Mouse (Mus musculus): ENCODE measurements around the gene Srrm4.
"Not testable (repeated sequence)": the region's sequence is repeated elsewhere in the genome, so short reads cannot be mapped to it uniquely, and the experiment has no call there.

The Srrm4 gene

GRCm38 (mm10) chr5:116442697-116443458 lies 148.7 kb downstream of the Srrm4 start:
- no peak for DNase-seq (ENCODE audit: low spot score)

- no peak for DNase-seq (ENCODE audit: low spot score)
Observed at GRCm38 (mm10) chr5:116440251-116440650, 151.4 kb downstream of the Srrm4 start.

GRCm38 (mm10) chr5:116438328-116438727 lies 153.3 kb downstream of the Srrm4 start:
- DNase-seq (ENCODE audit: low spot score), result no peak

- DNase-seq (ENCODE audit: low spot score), result no peak
Observed at GRCm38 (mm10) chr5:116436117-116436516, 155.5 kb downstream of the Srrm4 start.

- DNase-seq (ENCODE audit: low spot score), result peak; percentile 90
Observed at GRCm38 (mm10) chr5:116434976-116435850, 156.4 kb downstream of the Srrm4 start.

GRCm38 (mm10) chr5:116432871-116433270 lies 158.7 kb downstream of the Srrm4 start:
- no peak for DNase-seq (ENCODE audit: low spot score)

DNA sequence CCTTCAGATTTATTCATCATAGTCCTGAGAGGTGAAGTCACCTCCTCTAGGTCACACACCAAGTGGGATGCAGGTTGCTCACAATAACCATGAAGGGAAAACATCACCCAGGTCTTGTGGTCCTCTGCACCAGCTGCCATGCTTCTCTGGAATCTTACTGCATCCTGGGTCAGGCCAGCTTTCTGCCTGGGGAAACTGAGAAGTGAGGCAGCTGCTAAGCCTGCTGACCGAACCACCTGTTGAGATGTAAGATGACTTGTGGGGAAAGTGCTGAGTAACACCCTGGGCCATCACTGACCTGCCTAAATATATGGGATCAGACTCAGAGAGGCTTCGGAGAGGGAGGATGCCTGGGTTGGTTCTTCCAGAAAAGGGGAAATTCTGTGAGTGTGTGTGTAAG lies 164.9 kb downstream of the Srrm4 start:
- no peak for DNase-seq (ENCODE audit: low spot score)

DNA sequence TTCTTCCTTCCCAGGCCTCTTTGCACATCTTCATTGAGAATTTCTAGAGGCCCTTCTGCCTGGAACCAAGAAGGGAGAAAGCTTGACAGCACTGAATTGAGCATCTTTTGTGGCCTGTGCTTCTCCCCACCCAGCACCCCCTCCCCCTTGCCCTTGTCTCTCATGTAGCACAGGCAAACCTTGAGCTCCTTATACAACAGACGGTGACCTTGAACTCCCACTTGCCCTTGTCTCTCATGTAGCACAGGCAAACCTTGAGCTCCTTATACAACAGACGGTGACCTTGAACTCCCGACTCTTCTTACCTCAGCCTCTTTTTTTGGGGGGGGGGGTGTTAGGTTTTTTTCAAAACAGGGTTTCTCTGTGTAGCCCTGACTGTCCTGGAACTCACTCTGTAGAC lies 165.9 kb downstream of the Srrm4 start:
- DNase-seq (ENCODE audit: low spot score), result not testable (repeated sequence)

GRCm38 (mm10) chr5:116425273-116425672 lies 166.3 kb downstream of the Srrm4 start:
- peak; percentile 91 for DNase-seq (ENCODE audit: low spot score)

GRCm38 (mm10) chr5:116423746-116424145 lies 167.9 kb downstream of the Srrm4 start:
- no peak for DNase-seq (ENCODE audit: low spot score)

- peak; percentile 92 for DNase-seq (ENCODE audit: low spot score)
Observed at GRCm38 (mm10) chr5:116422699-116423201, 168.9 kb downstream of the Srrm4 start, which contains the start of gene Hspb8. TSS of gene Hspb8 (minus strand) at chr5:116422864.

GRCm38 (mm10) chr5:116421791-116422481 lies 169.7 kb downstream of the Srrm4 start:
- DNase-seq (ENCODE audit: low spot score), result peak; percentile 68

DNA sequence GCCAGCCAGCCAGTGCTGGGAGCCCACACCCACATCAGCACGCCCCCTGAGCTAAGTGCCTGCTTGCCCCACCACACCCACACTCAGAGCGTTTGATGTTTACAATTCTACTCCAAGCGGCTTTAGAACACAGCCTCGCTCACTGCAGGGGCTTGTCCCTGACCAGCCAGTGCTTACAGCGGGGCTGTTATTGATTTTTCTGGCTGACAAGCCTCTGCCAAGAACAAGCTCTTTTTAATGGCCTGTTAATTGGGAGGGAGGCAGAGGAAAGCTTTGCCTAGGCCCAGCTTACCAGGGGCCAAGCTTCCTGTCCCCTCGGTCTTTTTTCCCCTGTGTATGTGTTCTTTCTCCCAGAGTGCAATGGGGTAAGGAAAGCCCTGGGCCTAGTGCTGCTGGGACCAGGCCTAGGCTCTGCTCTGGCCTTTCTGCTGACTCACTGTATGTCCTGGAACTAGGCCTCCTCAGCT lies 170.8 kb downstream of the Srrm4 start:
- peak; percentile 93 for DNase-seq (ENCODE audit: low spot score)

- peak; percentile 51 for DNase-seq (ENCODE audit: low spot score)
Observed at GRCm38 (mm10) chr5:116420213-116420612, 171.4 kb downstream of the Srrm4 start.

DNA sequence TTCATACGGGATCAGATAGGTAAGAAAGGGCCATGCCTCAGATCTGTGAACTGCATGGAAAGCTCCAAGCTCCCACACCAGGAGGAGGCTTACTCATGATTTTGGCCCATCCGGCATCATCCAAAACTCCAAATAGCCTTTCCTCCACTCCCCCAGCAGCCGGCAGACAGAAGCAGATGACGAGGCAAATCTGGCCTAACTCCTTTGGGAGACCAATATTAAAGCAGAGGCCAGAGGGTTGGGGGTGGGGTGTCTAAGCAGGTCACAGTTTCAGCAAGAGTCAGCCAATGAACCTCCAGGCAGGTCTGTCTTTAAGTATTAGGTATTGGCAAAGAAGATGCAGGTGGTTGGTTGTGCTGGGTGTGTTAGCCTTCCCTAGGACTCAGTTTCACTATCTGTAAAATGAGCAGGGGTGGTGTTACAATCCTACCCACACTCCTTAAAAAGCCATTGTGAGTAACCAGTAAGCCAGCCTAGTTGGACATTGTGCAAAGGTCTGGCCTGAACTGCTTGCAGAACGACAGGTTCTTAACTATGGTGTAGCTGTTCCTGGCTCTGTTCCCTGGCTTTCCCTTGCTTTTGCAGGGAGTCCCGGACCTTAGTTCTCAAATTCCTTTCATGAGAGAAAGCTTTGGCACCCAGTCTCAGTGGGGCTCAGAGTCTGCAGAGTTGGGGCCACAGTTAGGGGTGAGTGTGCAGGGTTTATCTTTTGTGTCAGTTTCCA lies 172.1 kb downstream of the Srrm4 start:
- peak; percentile 75 for DNase-seq (ENCODE audit: low spot score)

GRCm38 (mm10) chr5:116416208-116416607 lies 175.4 kb downstream of the Srrm4 start:
- no peak for DNase-seq (ENCODE audit: low spot score)

DNA sequence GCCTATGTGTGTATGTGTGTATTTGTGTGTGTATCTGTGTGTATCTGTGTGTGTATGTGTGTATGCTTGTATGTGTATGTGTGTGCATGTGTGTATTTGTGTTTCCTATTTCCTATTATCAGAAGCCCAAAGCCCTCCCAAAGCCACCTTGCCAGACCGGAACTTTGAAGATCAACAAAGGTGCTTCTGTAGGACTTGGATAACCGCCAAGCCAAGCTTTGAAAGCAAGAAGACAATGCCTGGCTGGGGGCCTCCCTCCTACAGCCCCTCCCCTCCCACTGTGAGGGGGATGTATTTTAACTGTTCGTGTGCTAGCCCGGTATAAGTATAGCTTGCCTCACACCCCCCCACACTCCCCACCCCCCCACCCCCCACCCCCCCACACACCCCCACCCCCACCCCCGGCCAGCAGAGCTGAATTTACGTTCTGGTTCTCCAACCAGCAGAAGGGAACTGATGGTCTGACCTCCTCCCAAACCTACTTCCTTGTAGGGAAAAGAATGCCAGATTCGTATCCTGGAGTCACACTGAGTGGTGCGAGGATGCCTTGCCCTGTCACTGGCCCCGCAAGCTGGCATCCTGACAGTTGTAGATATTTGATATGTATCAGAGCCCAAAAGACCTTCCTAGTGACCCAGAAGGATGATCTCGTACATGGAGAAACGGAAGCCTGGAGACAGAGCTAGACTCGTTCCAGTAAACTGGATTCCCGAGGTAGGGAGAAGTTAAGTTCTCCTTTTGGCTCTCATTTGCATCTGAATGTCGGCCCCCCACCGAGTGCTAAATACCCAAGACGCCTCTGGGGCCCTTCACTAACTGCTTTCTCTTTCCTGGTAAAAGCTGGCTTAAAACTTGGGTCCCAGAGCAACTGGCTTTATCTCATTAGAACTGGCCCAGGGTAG lies 181.7 kb downstream of the Srrm4 start:
- no peak for DNase-seq (ENCODE audit: low spot score)

DNA sequence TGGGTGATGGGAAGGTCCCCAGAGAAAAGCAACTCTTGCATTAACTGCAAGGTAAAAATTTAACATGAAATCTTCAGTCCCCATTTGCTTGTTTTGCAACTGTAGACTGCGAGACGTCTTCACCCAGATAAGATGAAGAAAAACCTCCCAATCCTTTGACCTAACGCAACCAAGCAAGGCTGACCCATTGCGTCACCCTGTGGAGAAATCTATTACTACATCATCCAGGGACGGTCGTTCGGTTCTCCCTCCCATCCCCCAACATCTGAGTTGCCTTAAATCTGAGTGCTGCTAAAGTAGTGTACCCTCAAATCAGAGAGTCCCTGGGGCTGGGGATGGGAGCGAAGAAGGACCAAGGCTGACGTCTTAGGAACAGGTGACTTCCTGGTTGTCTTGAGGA lies 182.7 kb downstream of the Srrm4 start:
- DNase-seq (ENCODE audit: low spot score), result no peak

DNA sequence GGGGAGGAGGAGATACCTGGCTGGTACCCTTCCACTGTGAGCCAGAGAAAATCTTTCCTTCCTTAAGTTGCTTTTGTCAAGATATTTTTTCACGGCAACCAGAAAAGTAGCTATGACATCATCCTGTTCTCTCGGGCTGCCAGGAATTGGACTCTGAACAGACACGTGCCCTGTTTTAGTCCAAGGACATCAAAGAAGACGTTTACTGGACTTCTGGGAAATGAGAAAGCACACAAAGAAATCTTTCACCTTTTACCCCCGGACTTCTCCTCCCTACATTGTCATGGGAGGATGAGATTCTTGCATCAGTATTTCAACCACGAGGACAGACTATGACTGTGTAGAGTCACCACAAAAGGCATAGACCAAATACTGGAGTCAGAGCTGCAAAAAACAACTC lies 183.7 kb downstream of the Srrm4 start:
- DNase-seq (ENCODE audit: low spot score), result peak; percentile 64

- DNase-seq (ENCODE audit: low spot score), result no peak
Observed at GRCm38 (mm10) chr5:116407321-116407720, 184.3 kb downstream of the Srrm4 start.
